Mouse (Mus musculus) lung, postnatal 0 days (tissue): ENCODE results near the gene Meis2. TPM values are rescaled to one million over a fixed set of nuclear protein-coding genes. Genes with fewer than 3 reads are reported as not detected.

Experiments used
- ATAC-seq: fragments of 200-750 bp; cut with Nextera tagmentation; 2 replicates; pipeline ENCODE4 v1.8.0; 2017; ENCODE audit warnings: moderate library complexity
- DNase-seq: peaks from one replicate; pipeline ENCODE4 v3.0.0-alpha.2; 2016; ENCODE audit warnings: low spot score
- H3K27ac ChIP-seq: fragments of 300-500 bp; sonication (generic); 2 replicates; pipeline ENCODE4 v1.5.1; 2014; ENCODE audit warnings: antibody characterized with exemption, mild to moderate bottlenecking, low read length, mixed read lengths
- H3K27me3 ChIP-seq: fragments of 300-500 bp; sonication (generic); replicated peaks from 2 replicates; pipeline ENCODE4 v1.6.1; 2014; ENCODE audit warnings: low read length, mixed read lengths; ENCODE audit not compliant: insufficient read depth
- H3K36me3 ChIP-seq: fragments of 300-500 bp; sonication (generic); 2 replicates; pipeline ENCODE4 v1.6.1; 2014; ENCODE audit warnings: low read length, mixed read lengths; ENCODE audit not compliant: insufficient read depth
- H3K4me1 ChIP-seq: fragments of 300-500 bp; sonication (generic); 2 replicates; pipeline ENCODE4 v1.6.1; 2014; ENCODE audit warnings: antibody characterized with exemption, low read depth, low read length, mixed read lengths; ENCODE audit not compliant: insufficient read depth
- H3K4me2 ChIP-seq: fragments of 300-500 bp; sonication (generic); replicated peaks from 2 replicates; pipeline ENCODE4 v1.6.1; 2014; ENCODE audit warnings: low read depth, mild to moderate bottlenecking, low read length, moderate library complexity, mixed read lengths
- H3K4me3 ChIP-seq: fragments of 300-500 bp; sonication (generic); 2 replicates; pipeline ENCODE4 v1.5.1; 2014; ENCODE audit warnings: low read depth, low read length
- H3K9ac ChIP-seq: fragments of 300-500 bp; sonication (generic); replicated peaks from 2 replicates; pipeline ENCODE4 v1.6.1; 2014; ENCODE audit warnings: low read depth, mild to moderate bottlenecking
- H3K9me3 ChIP-seq: fragments of 300-500 bp; sonication (generic); 2 replicates; pipeline ENCODE4 v1.6.1; 2016; ENCODE audit warnings: low read length, mixed read lengths
- CTCF ChIP-seq: IDR thresholded peaks from 2 replicates; pipeline ENCODE4 v1.5.1; 2016; ENCODE audit warnings: antibody characterized with exemption, mild to moderate bottlenecking
- EP300 ChIP-seq: IDR thresholded peaks from 2 replicates; pipeline ENCODE4 v1.6.1; 2016; ENCODE audit warnings: antibody characterized with exemption, mild to moderate bottlenecking, control low read depth
- WGBS: fragments of 180-500 bp; shearing (Covaris S2); extraction: QIAGEN DNeasy Blood & Tissue Kit; methylation state at CpG from one replicate; pipeline ENCODE4 v1.1.7; 2014; 5-methylcytosine and 5-hydroxymethylcytosine counted together
- polyA plus RNA-seq: library from polyadenylated mRNA; unstranded; fragments of >200 nt; fragmentation: Nextera tagmentation; extraction: Ambion mirVana; gene quantifications from 2 replicates; pipeline ENCODE4 v1.2.1, GENCODE M21; 2015

Meis2 gene
- polyA plus RNA-seq, 1 experiment from 2014 or later, result 12.0 TPM

GRCm38 (mm10) chr2:115875802-115876531 is 189.7 kb downstream of the Meis2 start:
- ATAC-seq, result peak; percentile 28; the same call in 1 of the 2 replicates
- Histone ChIP-seq H3K9me3 (no peaks in the 10 kb centered on the region), H3K27me3 (no peaks in the 10 kb centered on the region), H3K36me3 (no peaks in the 10 kb centered on the region), H3K4me3 (no peak overlapping the region), H3K4me2 (no peak overlapping the region), H3K4me1 (peaks cover 5% of the 10 kb centered on the region; the same call in 1 of the 2 replicates), H3K9ac (no peak overlapping the region), H3K27ac (no peak overlapping the region)
- TF ChIP-seq EP300 (no peak), CTCF (no peak)
- WGBS, result 30% methylated on average over 8 of the region's 8 CpGs
- DNase-seq, result peak; percentile 32

GRCm38 (mm10) chr2:115872851-115873250 is 192.8 kb downstream of the Meis2 start:
- 33% methylated on average over 2 of the region's 2 CpGs for WGBS

GRCm38 (mm10) chr2:115869966-115870365 is 195.7 kb downstream of the Meis2 start:
- no peaks in the 10 kb centered on the region for H3K4me1 ChIP-seq
- H3K27me3 ChIP-seq, result no peaks in the 10 kb centered on the region
- no peak overlapping the region for H3K4me3 ChIP-seq
- H3K27ac ChIP-seq, result no peak overlapping the region
- no peaks in the 10 kb centered on the region for H3K36me3 ChIP-seq
- no peak overlapping the region for H3K4me2 ChIP-seq
- no peak for TF ChIP-seq EP300
- no peak for TF ChIP-seq CTCF
- H3K9me3 ChIP-seq, result no peaks in the 10 kb centered on the region
- ATAC-seq (no peak), DNase-seq (no peak)
- H3K9ac ChIP-seq, result no peak overlapping the region
- 64% methylated on average over 2 of the region's 2 CpGs for WGBS

More at GRCm38 (mm10) chr2:115872851-115873250, 192.8 kb downstream of the Meis2 start:
- DNase-seq (peak; percentile 50), ATAC-seq (no peak)
- no peaks in the 10 kb centered on the region for H3K36me3 ChIP-seq
- no peak for TF ChIP-seq CTCF
- no peak for TF ChIP-seq EP300
- no peak overlapping the region for H3K27ac ChIP-seq
- no peaks in the 10 kb centered on the region for H3K27me3 ChIP-seq
- no peaks in the 10 kb centered on the region for H3K4me1 ChIP-seq
- H3K4me3 ChIP-seq, result no peak overlapping the region
- no peak overlapping the region for H3K9ac ChIP-seq
- H3K4me2 ChIP-seq, result no peak overlapping the region
- no peaks in the 10 kb centered on the region for H3K9me3 ChIP-seq

- H3K9ac ChIP-seq, result no peak overlapping the region
- ATAC-seq, result no peak
- no peaks in the 10 kb centered on the region for H3K4me1 ChIP-seq
- DNase-seq, result peak; percentile 34
- H3K27me3 ChIP-seq, result peaks cover 17% of the 10 kb centered on the region; the same call in 1 of the 2 replicates
- H3K9me3 ChIP-seq, result no peaks in the 10 kb centered on the region
- H3K27ac ChIP-seq, result no peak overlapping the region
- 8% methylated on average over 25 of the region's 25 CpGs for WGBS
- peak overlapping the region; percentile 27 for H3K4me3 ChIP-seq
- no peaks in the 10 kb centered on the region for H3K36me3 ChIP-seq
- peak overlapping the region; percentile 56 for H3K4me2 ChIP-seq
- TF ChIP-seq EP300 (no peak), CTCF (no peak)
Measured at GRCm38 (mm10) chr2:115860600-115861347, 204.9 kb downstream of the Meis2 start.

GRCm38 (mm10) chr2:115860141-115860480 is 205.5 kb downstream of the Meis2 start:
- ATAC-seq, result peak; percentile 43; the same call in 1 of the 2 replicates
- Histone ChIP-seq H3K4me1 (no peaks in the 10 kb centered on the region), H3K4me2 (peak overlapping the region; percentile 56), H3K9me3 (no peaks in the 10 kb centered on the region), H3K27ac (no peak overlapping the region), H3K4me3 (peak overlapping the region; percentile 27), H3K36me3 (no peaks in the 10 kb centered on the region), H3K27me3 (peaks cover 24% of the 10 kb centered on the region; the same call in 1 of the 2 replicates), H3K9ac (no peak overlapping the region)
- 8% methylated on average over 15 of the region's 15 CpGs for WGBS
- peak; percentile 34 for DNase-seq
- TF ChIP-seq EP300 (no peak), CTCF (no peak)

- Histone ChIP-seq H3K27me3 (peaks cover 29% of the 10 kb centered on the region; the same call in 1 of the 2 replicates), H3K36me3 (no peaks in the 10 kb centered on the region), H3K4me1 (no peaks in the 10 kb centered on the region), H3K27ac (no peak overlapping the region), H3K4me3 (peak overlapping the region; percentile 27; the same call in 1 of the 2 replicates), H3K9me3 (no peaks in the 10 kb centered on the region), H3K9ac (no peak overlapping the region), H3K4me2 (peak overlapping the region; percentile 56)
- TF ChIP-seq EP300, result no peak
- no peak for TF ChIP-seq CTCF
- DNase-seq (peak; percentile 33), ATAC-seq (peak; percentile 28; the same call in 1 of the 2 replicates)
- 5% methylated on average over 27 of the region's 27 CpGs for WGBS
Measured at GRCm38 (mm10) chr2:115859371-115860140, 206.1 kb downstream of the Meis2 start.
